11 mouse cellular contexts compared by ENCODE assay signal in the genomic region with DNA sequence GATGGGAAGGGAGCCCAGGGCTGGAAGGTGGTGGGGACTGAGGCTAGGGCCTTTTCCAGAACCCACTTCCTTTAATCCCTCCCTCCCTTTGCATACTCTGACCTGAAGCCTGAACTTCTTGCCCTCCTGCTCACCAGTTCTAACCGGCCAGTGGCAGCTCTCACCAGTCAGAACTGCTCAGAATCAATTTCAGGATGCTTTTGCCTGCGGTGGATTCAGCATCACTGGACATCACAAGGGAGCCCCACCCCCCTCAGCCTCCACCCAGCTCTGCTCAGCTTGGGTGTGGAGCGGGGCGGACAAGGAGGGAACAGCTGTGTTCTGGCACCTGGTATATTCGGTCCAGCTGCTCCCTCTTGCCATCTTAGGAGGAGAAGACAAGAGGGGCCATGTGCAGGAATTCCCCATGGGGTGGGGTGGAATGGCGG. TPM values are rescaled to one million over a fixed set of nuclear protein-coding genes. Genes with fewer than 3 reads are reported as not detected.
DNase-seq lines count a peak whose midpoint lies in the region; ATAC-seq and TF ChIP-seq lines count a peak whose summit lies in the region.
"Had no signal": no experiment of that assay in that cellular context is flagged by ENCODE, and none has a peak within 500 bp of the region (broad histone marks: within the 10 kb centered on the region; RNA-seq: fewer than 3 reads in every experiment).

A gene (minus strand): TSS at position 226 of the 428 bp plus-strand sequence.

- H3K4me3 ChIP-seq in gastrocnemius, adult 2 months, result no peak within 1 kb of the TSS
- H3K4me3 ChIP-seq in G1E (ENCODE audit: low read depth, low read length), result peak within 1 kb of the TSS; percentile 45; the same call in 1 of the 2 replicates
- 0 out of 2 replicates have a peak within 1 kb of the TSS, but pooled peaks have one; percentile 1 for H3K4me3 ChIP-seq in intestine, embryonic 15.5 days (replicated peaks)

- intact Hi-C loops in gastrocnemius, adult 2 months (cut with DNase I), result no loop called here

- no peak for ATAC-seq in G1E (ENCODE audit: extremely low read depth, insufficient number of reproducible peaks, low FRiP score, poor library complexity, severe bottlenecking)
- no peak for ATAC-seq in intestine, embryonic 15.5 days

- peak; percentile 45 for DNase-seq in gastrocnemius, adult 2 months
- no peak for DNase-seq in gastrocnemius, adult 18-20 months (ENCODE audit: low spot score)
- no peak for DNase-seq in G1E (ENCODE audit: low spot score)
- DNase-seq in liver, result peak; percentile 58
- DNase-seq in frontal cortex, postnatal 36 days (ENCODE audit: low spot score in 2 of 2), result no peak
- no peak for DNase-seq in urinary bladder, postnatal 4 days (ENCODE audit: low spot score in 2 of 2)
- no peak for DNase-seq in frontal cortex, postnatal 14 days (ENCODE audit: low spot score in 2 of 2)
- DNase-seq: cerebellum, adult 11-12 months had no signal

- peaks cover 17% of the 10 kb centered on the region for H3K27me3 ChIP-seq in G1E (ENCODE audit: insufficient read depth, low read length)
- no peaks in the 10 kb centered on the region; the same call in 1 of the 2 replicates for H3K27me3 ChIP-seq in intestine, embryonic 15.5 days (replicated peaks)

- no peak within 1 kb of the TSS for H3K27ac ChIP-seq in gastrocnemius, adult 2 months
- no peak within 1 kb of the TSS; the same call in 1 of the 2 replicates for H3K27ac ChIP-seq in intestine, embryonic 15.5 days

- H3K36me3 ChIP-seq in G1E (replicated peaks), result no peaks in the 10 kb centered on the region
- H3K36me3 ChIP-seq in intestine, embryonic 15.5 days, result no peaks in the 10 kb centered on the region

- 0 out of 2 replicates have a peak within 1 kb of the TSS, but pooled peaks have one; percentile 20 for H3K9ac ChIP-seq in intestine, embryonic 15.5 days

- 39% methylated on average over 6 of the region's 6 CpGs for WGBS in intestine, embryonic 15.5 days

- H3K4me2 ChIP-seq in intestine, embryonic 15.5 days (replicated peaks), result peak within 1 kb of the TSS; percentile 41

- H3K9me3 ChIP-seq in G1E (replicated peaks), result no peaks in the 10 kb centered on the region
- H3K9me3 ChIP-seq in intestine, embryonic 15.5 days, result no peaks in the 10 kb centered on the region

- no peak for TF ChIP-seq CTCF in gastrocnemius, adult 2 months (IDR thresholded peaks at IDR 0.05)
- no peak for TF ChIP-seq CTCF in G1E (IDR thresholded peaks at IDR 0.05; ENCODE audit: low read depth, low read length)

- H3K4me1 ChIP-seq in G1E (ENCODE audit: insufficient read depth, low read depth, low read length), result peaks cover 53% of the 10 kb centered on the region
- H3K4me1 ChIP-seq in intestine, embryonic 15.5 days (replicated peaks), result peaks cover 42% of the 10 kb centered on the region

RNA-seq across cellular contexts. Expression of the gene that starts here (rescaled TPM):
- total RNA-seq in gastrocnemius, adult 2 months (2021), result under 1 TPM in 1 of 2 experiments, not detected in 1; 0.36 TPM
- total RNA-seq in gastrocnemius, adult 18-20 months (2021), result not detected
- total RNA-seq in G1E (2014; fragmentation: Nextera tagmentation) (not detected in 2 replicates), G1E (2017) (not detected in 2 replicates)
- polyA plus RNA-seq in G1E (2012), result not detected in 2 replicates
- 0.43 and 0.54 TPM in 2 replicates for polyA plus RNA-seq in intestine, embryonic 15.5 days (2015; fragmentation: Nextera tagmentation; extraction: Ambion mirVana)
- total RNA-seq: CH12.LX had no signal
- polyA plus RNA-seq: heart, postnatal 0 days had no signal

Comparison
In these comparisons a context has a peak if more than half of its experiments do, and no peak if none do; other contexts are left out.
1. Peak in DNase-seq in gastrocnemius, adult 2 months; RNA of the gene not detected or under 1 TPM.